Mouse (Mus musculus) spleen, embryonic (tissue): Measurements from ENCODE around the gene Zfp980.
"Not testable (repeated sequence)": the region's sequence is repeated elsewhere in the genome, so short reads cannot be mapped to it uniquely, and the experiment has no call there.

ENCODE experiments used
- CTCF ChIA-PET: fragments of 350-600 bp; sonication (Branson Sonifier 250); formaldehyde crosslinking; loops from one replicate; lab custom pipeline; 2022; lab: Charles Lee

Gene Zfp980

GRCm38 (mm10) chr4:145670385-145670784, at the start of gene Zfp980:
TSS of gene Zfp980 (plus strand) at chr4:145670685.
- CTCF ChIA-PET = not testable (repeated sequence)

- CTCF ChIA-PET = not testable (repeated sequence)
Measured at GRCm38 (mm10) chr4:145640416-145641185, 29.9 kb upstream of the Zfp980 start.

- CTCF ChIA-PET = not testable (repeated sequence)
Measured at GRCm38 (mm10) chr4:145674286-145674780, 3.8 kb downstream of the Zfp980 start.

GRCm38 (mm10) chr4:145680217-145680616, 9.7 kb downstream of the Zfp980 start:
- CTCF ChIA-PET = not testable (repeated sequence)

GRCm38 (mm10) chr4:145680672-145681387, 10.3 kb downstream of the Zfp980 start:
- CTCF ChIA-PET = not testable (repeated sequence)

GRCm38 (mm10) chr4:145682021-145682420, 11.5 kb downstream of the Zfp980 start:
- CTCF ChIA-PET = not testable (repeated sequence)

- CTCF ChIA-PET = not testable (repeated sequence)
Measured at GRCm38 (mm10) chr4:145683024-145683766, 12.7 kb downstream of the Zfp980 start.

GRCm38 (mm10) chr4:145686061-145686460, 15.6 kb downstream of the Zfp980 start:
- CTCF ChIA-PET = not testable (repeated sequence)

GRCm38 (mm10) chr4:145744935-145745644, 74.6 kb downstream of the Zfp980 start:
- CTCF ChIA-PET = not testable (repeated sequence)

GRCm38 (mm10) chr4:145745645-145745991, 75.1 kb downstream of the Zfp980 start:
- CTCF ChIA-PET = not testable (repeated sequence)
